Mouse (Mus musculus): ENCODE data around the gene Poc1b. TPM values are rescaled to one million over a fixed set of nuclear protein-coding genes. Genes with fewer than 3 reads are reported as not detected.

Gene Poc1b
- total and polyA plus RNA-seq, 2 experiments from 2014 or later, result 8.9 to 11.0 TPM

DNA sequence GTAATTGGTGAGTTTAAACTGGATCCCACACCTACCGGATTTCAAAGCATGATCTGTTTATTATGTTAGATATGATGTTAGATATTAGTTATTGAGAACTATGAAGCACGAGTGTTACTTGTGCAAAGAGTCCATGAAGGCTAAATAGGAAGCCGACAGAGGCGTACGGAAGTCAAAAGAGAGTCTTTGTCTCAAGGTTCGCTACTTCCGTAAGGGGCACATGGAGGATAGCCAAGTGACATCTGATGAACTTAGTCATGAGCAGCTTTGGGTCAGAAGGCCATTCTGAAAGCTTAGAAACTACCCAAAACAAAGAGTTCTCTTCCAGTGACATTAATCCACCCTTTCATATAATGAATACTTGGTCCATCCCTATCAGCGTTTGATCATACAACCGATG is 128.2 kb downstream of the Poc1b start:
- no peak for TF ChIP-seq CTCF (IDR thresholded peaks at IDR 0.05)
- ATAC-seq (ENCODE audit: low FRiP score) (no peak), DNase-seq (ENCODE audit: low spot score) (no peak)
- 88% methylated on average over 9 of the region's 9 CpGs for WGBS
- H3K36me3 ChIP-seq (ENCODE audit: insufficient read depth, low read length), result no peaks in the 10 kb centered on the region
- H3K4me1 ChIP-seq (ENCODE audit: insufficient read depth, low read length), result no peaks in the 10 kb centered on the region
- no peaks in the 10 kb centered on the region for H3K9me3 ChIP-seq (ENCODE audit: low read length)
- H3K4me2 ChIP-seq (ENCODE audit: low read depth, low read length, poor library complexity, severe bottlenecking), result no peak overlapping the region
- H3K27ac ChIP-seq (ENCODE audit: low read depth, low read length), result no peak overlapping the region
- no peaks in the 10 kb centered on the region for H3K27me3 ChIP-seq (ENCODE audit: insufficient read depth, low read length)
- H3K9ac ChIP-seq (replicated peaks; ENCODE audit: low read length, poor library complexity, severe bottlenecking), result no peak overlapping the region
- H3K4me3 ChIP-seq (ENCODE audit: low read depth, low read length), result no peak overlapping the region

DNA sequence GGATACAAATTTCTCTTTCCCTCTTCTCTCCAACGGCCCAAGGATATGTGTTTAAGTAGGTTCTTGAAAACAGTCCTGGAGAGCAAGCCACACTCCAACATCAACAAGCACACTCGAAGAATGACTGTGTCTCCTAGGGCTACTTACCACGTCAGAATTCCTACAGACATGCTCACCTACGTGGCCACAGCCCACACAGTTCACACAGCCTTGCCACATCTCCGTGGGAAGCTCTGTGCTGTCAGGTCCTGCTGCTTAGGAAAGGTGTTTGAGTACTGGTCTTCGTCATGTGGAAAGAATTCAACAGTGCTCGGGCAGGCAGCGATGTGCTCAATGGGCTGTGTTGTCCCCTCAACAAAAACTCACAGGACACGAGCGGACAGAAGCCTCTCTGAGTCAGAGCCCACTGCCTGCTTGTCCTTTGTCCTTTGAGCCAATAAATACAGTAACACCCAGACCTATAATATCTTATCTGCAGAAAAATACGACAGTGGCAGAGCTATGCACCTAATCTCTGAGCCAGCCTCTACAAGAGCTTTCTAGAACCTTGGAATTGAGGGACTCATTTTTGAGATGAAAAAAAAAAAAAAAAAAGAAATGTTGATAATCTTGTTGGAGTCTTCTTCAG is 130.5 kb downstream of the Poc1b start:
- DNase-seq (ENCODE audit: low spot score), result no peak
- H3K9ac ChIP-seq (replicated peaks; ENCODE audit: low read length, poor library complexity, severe bottlenecking), result no peak overlapping the region
- WGBS, result 86% methylated on average over 11 of the region's 11 CpGs
- no peak overlapping the region for H3K27ac ChIP-seq (ENCODE audit: low read depth, low read length)
- H3K4me1 ChIP-seq (ENCODE audit: insufficient read depth, low read length), result no peaks in the 10 kb centered on the region
- no peaks in the 10 kb centered on the region for H3K36me3 ChIP-seq (ENCODE audit: insufficient read depth, low read length)
- H3K9me3 ChIP-seq (ENCODE audit: low read length), result no peaks in the 10 kb centered on the region
- H3K4me3 ChIP-seq (ENCODE audit: low read depth, low read length), result no peak overlapping the region
- ATAC-seq (ENCODE audit: low FRiP score), result no peak
- TF ChIP-seq CTCF (IDR thresholded peaks at IDR 0.05), result no peak
- H3K27me3 ChIP-seq (ENCODE audit: insufficient read depth, low read length), result no peaks in the 10 kb centered on the region
- H3K4me2 ChIP-seq (ENCODE audit: low read depth, low read length, poor library complexity, severe bottlenecking), result no peak overlapping the region

GRCm38 (mm10) chr10:99238537-99238936 is 131.7 kb downstream of the Poc1b start:
- H3K4me2 ChIP-seq (ENCODE audit: low read depth, low read length, poor library complexity, severe bottlenecking), result no peak overlapping the region
- WGBS, result 54% methylated on average over 11 of the region's 11 CpGs
- no peaks in the 10 kb centered on the region for H3K4me1 ChIP-seq (ENCODE audit: insufficient read depth, low read length)
- H3K9ac ChIP-seq (replicated peaks; ENCODE audit: low read length, poor library complexity, severe bottlenecking), result no peak overlapping the region
- H3K36me3 ChIP-seq (ENCODE audit: insufficient read depth, low read length), result no peaks in the 10 kb centered on the region
- H3K4me3 ChIP-seq (ENCODE audit: low read depth, low read length), result no peak overlapping the region
- no peaks in the 10 kb centered on the region for H3K27me3 ChIP-seq (ENCODE audit: insufficient read depth, low read length)
- H3K27ac ChIP-seq (ENCODE audit: low read depth, low read length), result no peak overlapping the region
- DNase-seq (ENCODE audit: low spot score) (peak; percentile 11), ATAC-seq (ENCODE audit: low FRiP score) (no peak)
- no peaks in the 10 kb centered on the region for H3K9me3 ChIP-seq (ENCODE audit: low read length)
- TF ChIP-seq CTCF (IDR thresholded peaks at IDR 0.05), result no peak

GRCm38 (mm10) chr10:99241284-99241828 is 134.5 kb downstream of the Poc1b start:
- H3K4me1 ChIP-seq (ENCODE audit: insufficient read depth, low read length), result no peaks in the 10 kb centered on the region
- 93% methylated on average over 6 of the region's 7 CpGs for WGBS
- no peak overlapping the region for H3K9ac ChIP-seq (replicated peaks; ENCODE audit: low read length, poor library complexity, severe bottlenecking)
- no peak for DNase-seq (ENCODE audit: low spot score)
- no peaks in the 10 kb centered on the region for H3K9me3 ChIP-seq (ENCODE audit: low read length)
- no peaks in the 10 kb centered on the region for H3K27me3 ChIP-seq (ENCODE audit: insufficient read depth, low read length)
- no peak for TF ChIP-seq CTCF (IDR thresholded peaks at IDR 0.05)
- no peak for ATAC-seq (ENCODE audit: low FRiP score)
- H3K4me3 ChIP-seq (ENCODE audit: low read depth, low read length), result no peak overlapping the region
- no peaks in the 10 kb centered on the region for H3K36me3 ChIP-seq (ENCODE audit: insufficient read depth, low read length)
- H3K27ac ChIP-seq (ENCODE audit: low read depth, low read length), result no peak overlapping the region
- H3K4me2 ChIP-seq (ENCODE audit: low read depth, low read length, poor library complexity, severe bottlenecking), result no peak overlapping the region

DNA sequence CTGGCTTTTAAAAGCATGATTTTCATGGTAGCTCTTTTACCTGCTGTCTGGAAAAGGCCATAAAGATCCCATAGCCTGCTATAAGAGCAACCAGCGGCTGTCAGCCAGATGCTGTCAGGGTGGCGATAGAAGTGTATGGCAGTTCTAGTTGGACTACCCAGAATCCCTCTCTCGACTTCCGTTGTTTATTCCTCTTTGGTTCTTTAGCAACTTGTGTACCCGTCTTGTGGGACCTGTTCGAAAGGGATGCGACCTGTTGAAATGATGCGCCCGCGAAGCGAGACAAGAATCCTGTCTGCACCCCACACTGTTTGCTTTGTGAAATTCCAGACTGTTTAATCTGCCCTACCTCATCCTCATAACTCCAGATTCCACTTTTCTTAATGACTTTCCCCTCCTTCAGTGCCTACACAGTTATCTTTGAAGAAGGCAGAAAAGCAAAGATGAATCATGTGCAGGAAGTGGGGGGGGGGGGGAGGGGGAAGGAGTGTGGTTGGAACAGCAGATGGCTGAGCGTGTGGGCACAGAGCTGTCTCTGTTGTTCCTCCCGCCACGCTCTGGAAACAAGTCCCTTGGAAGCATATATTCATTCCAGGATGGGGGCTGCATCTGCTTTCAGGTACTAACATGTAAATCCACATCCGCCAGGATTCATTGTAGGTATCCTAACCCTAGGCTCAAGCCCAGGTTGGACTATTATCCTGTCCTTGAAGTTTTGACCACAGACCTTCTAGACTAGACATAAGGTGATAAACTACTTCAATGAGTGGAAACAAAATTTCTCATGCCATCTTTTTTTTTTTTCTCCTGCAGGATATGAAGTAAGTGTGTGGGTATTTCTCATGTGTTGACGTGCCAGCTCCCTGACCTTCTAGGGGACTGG is 135.2 kb downstream of the Poc1b start:
- Histone ChIP-seq H3K27me3 (ENCODE audit: insufficient read depth, low read length) (no peaks in the 10 kb centered on the region), H3K4me2 (ENCODE audit: low read depth, low read length, poor library complexity, severe bottlenecking) (no peak overlapping the region)
- WGBS, result 91% methylated on average over 16 of the region's 16 CpGs

DNA sequence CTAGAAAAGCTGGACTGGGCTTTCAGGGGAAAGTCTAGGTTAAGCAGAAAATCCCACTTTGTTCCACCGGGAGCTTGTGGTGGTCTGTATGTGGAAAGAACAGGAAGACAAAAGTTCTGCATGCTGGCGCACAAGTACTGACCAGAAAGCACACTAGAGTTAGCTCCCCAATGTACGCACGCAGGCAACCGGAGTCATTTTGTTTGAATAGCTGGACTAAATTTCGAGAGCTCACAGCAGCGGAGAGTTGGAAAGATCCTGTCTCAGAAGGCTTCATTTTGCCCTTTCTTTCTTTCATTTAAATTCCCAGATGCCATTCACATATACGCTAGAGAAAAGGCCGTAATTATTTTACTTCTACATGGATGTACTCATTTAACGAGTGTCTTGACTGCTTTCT is 135.9 kb downstream of the Poc1b start:
- no peaks in the 10 kb centered on the region for H3K27me3 ChIP-seq (ENCODE audit: insufficient read depth, low read length)
- no peaks in the 10 kb centered on the region for H3K4me1 ChIP-seq (ENCODE audit: insufficient read depth, low read length)
- no peaks in the 10 kb centered on the region for H3K36me3 ChIP-seq (ENCODE audit: insufficient read depth, low read length)
- TF ChIP-seq CTCF (IDR thresholded peaks at IDR 0.05), result no peak
- DNase-seq (ENCODE audit: low spot score) (no peak), ATAC-seq (ENCODE audit: low FRiP score) (no peak)
- 77% methylated on average over 10 of the region's 10 CpGs for WGBS
- H3K4me3 ChIP-seq (ENCODE audit: low read depth, low read length), result no peak overlapping the region
- H3K9ac ChIP-seq (replicated peaks; ENCODE audit: low read length, poor library complexity, severe bottlenecking), result no peak overlapping the region
- H3K9me3 ChIP-seq (ENCODE audit: low read length), result no peaks in the 10 kb centered on the region
- H3K27ac ChIP-seq (ENCODE audit: low read depth, low read length), result no peak overlapping the region
- H3K4me2 ChIP-seq (ENCODE audit: low read depth, low read length, poor library complexity, severe bottlenecking), result no peak overlapping the region

More for the DNA sequence above, 135.2 kb downstream of the Poc1b start:
- ATAC-seq (ENCODE audit: low FRiP score) (no peak), DNase-seq (ENCODE audit: low spot score) (no peak)
- Histone ChIP-seq H3K27ac (ENCODE audit: low read depth, low read length) (no peak overlapping the region), H3K36me3 (ENCODE audit: insufficient read depth, low read length) (no peaks in the 10 kb centered on the region), H3K9ac (replicated peaks; ENCODE audit: low read length, poor library complexity, severe bottlenecking) (no peak overlapping the region), H3K4me1 (ENCODE audit: insufficient read depth, low read length) (no peaks in the 10 kb centered on the region), H3K4me3 (ENCODE audit: low read depth, low read length) (no peak overlapping the region), H3K9me3 (ENCODE audit: low read length) (no peaks in the 10 kb centered on the region)
- TF ChIP-seq CTCF (IDR thresholded peaks at IDR 0.05), result no peak

Data from midbrain, postnatal 0 days (tissue).